Mouse (Mus musculus) granulocyte monocyte progenitor cell, adult 5-6 weeks (primary cell): ENCODE measurements around the gene Clic4. TPM values are rescaled to one million over a fixed set of nuclear protein-coding genes. Genes with fewer than 3 reads are reported as not detected.

Experiments
- ATAC-seq: replicated peaks from 2 replicates; pipeline ENCODE4 v1.8.0; 2016; ENCODE audit warnings: mild to moderate bottlenecking, moderate TSS enrichment, inconsistent platforms; ENCODE audit not compliant: poor library complexity, severe bottlenecking
- total RNA-seq, 2 experiments: library from RNA; stranded (forward) in 1 of 2; stranded (reverse) in 1 of 2; fragments of 200-712, 200-1000 nt in 1 of 2; fragments of >200 nt in 1 of 2; fragmentation: Nextera tagmentation in 1 of 2; gene quantifications; 2 replicates each; pipeline ENCODE4 v1.2.3; 2014 to 2017

Gene Clic4
- total RNA-seq, 2 experiments from 2014 or later, result 25.8 to 28.2 TPM

GRCm38 (mm10) chr4:135266987-135267386, 5.6 kb downstream of the Clic4 start:
- ATAC-seq, result peak; percentile 55

GRCm38 (mm10) chr4:135260434-135260833, 12.2 kb downstream of the Clic4 start:
- no peak for ATAC-seq

- no peak for ATAC-seq
Measured at GRCm38 (mm10) chr4:135258521-135258920, 14.1 kb downstream of the Clic4 start.

GRCm38 (mm10) chr4:135257881-135258476, 14.6 kb downstream of the Clic4 start:
- ATAC-seq, result no peak

- ATAC-seq, result peak; percentile 79
Measured at GRCm38 (mm10) chr4:135256536-135257450, 15.8 kb downstream of the Clic4 start.

- no peak for ATAC-seq
Measured at GRCm38 (mm10) chr4:135254770-135255169, 17.8 kb downstream of the Clic4 start.

- ATAC-seq, result no peak
Measured at GRCm38 (mm10) chr4:135254321-135254720, 18.3 kb downstream of the Clic4 start.

- ATAC-seq, result no peak
Measured at GRCm38 (mm10) chr4:135253239-135254039, 19.2 kb downstream of the Clic4 start.

GRCm38 (mm10) chr4:135251801-135252200, 20.8 kb downstream of the Clic4 start:
- ATAC-seq, result no peak

GRCm38 (mm10) chr4:135248250-135249018, 24.2 kb downstream of the Clic4 start:
- ATAC-seq, result no peak

- ATAC-seq, result no peak
Measured at GRCm38 (mm10) chr4:135246866-135247756, 25.5 kb downstream of the Clic4 start.

- ATAC-seq, result no peak
Measured at GRCm38 (mm10) chr4:135246444-135246843, 26.2 kb downstream of the Clic4 start.

GRCm38 (mm10) chr4:135245841-135246240, 26.8 kb downstream of the Clic4 start:
- no peak for ATAC-seq

- ATAC-seq, result peak; percentile 50; the same call in 1 of the 2 replicates
Measured at GRCm38 (mm10) chr4:135244335-135244734, 28.3 kb downstream of the Clic4 start.

GRCm38 (mm10) chr4:135242913-135243541, 29.6 kb downstream of the Clic4 start:
- no peak for ATAC-seq

- ATAC-seq, result peak; percentile 26; the same call in 1 of the 2 replicates
Measured at GRCm38 (mm10) chr4:135242383-135242782, 30.2 kb downstream of the Clic4 start.

- no peak for ATAC-seq
Measured at GRCm38 (mm10) chr4:135241669-135242068, 30.9 kb downstream of the Clic4 start.

GRCm38 (mm10) chr4:135241106-135241505, 31.5 kb downstream of the Clic4 start:
- peak; percentile 38; the same call in 1 of the 2 replicates for ATAC-seq
